Mouse (Mus musculus) thymus, adult 2 months (tissue): ENCODE results near the gene Mageh1.
"Not testable (repeated sequence)": the region's sequence is repeated elsewhere in the genome, so short reads cannot be mapped to it uniquely, and the experiment has no call there.

Experiments
- CTCF ChIP-seq: fragments of 200-500 bp; IDR thresholded peaks from 2 replicates; pipeline ENCODE4 v1.5.1; 2012; ENCODE audit warnings: mild to moderate bottlenecking, control low read depth, low read length, moderate library complexity, borderline replicate concordance; ENCODE audit not compliant: control insufficient read depth, poor library complexity, insufficient read depth; ENCODE audit errors: extremely low read depth
- POLR2A ChIP-seq: fragments of 200-500 bp; IDR thresholded peaks from 2 replicates; pipeline ENCODE4 v1.6.1; 2012; ENCODE audit warnings: mild to moderate bottlenecking, low read length, control low read depth, moderate library complexity; ENCODE audit not compliant: control insufficient read depth, poor library complexity, insufficient read depth; ENCODE audit errors: extremely low read depth

GRCm38 (mm10) chrX:152996105-152996504, 41.3 kb downstream of the Mageh1 start:
- TF ChIP-seq CTCF, POLR2A: not testable (repeated sequence)
